In the genomic region with DNA sequence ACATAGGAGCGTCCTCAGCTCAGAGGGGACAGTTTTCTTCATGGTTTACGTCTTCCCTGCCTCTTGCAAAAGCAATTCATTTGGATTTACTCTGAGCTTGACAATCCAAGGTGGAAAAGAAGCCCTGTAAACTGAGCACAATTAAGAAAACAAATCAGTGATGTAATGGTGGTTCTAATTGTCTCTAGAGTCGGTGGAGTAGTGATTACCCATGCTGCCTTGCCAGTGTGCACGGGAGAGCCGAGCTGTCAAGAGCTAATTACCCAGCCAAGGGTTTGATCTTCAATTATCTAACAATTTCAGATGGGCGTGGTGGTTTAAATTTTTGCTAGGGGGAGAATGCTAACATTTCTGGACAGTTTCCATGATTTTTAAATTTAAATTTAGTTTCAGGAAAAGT, we compare ENCODE assay signal across 22 mouse cellular contexts. TPM values are rescaled to one million over a fixed set of nuclear protein-coding genes. Genes with fewer than 3 reads are reported as not detected.
DNase-seq lines count a peak whose midpoint lies in the region; ATAC-seq lines count a peak whose summit lies in the region.
"Had no signal": no experiment of that assay in that cellular context is flagged by ENCODE, and none has a peak within 500 bp of the region (broad histone marks: within the 10 kb centered on the region; RNA-seq: fewer than 3 reads in every experiment).

No protein-coding gene starts in this region.

- ATAC-seq in embryonic facial prominence, embryonic 14.5 days (ENCODE audit: low read depth) = peak; percentile 57; the same call in 1 of the 2 replicates
- no peak for ATAC-seq in midbrain, embryonic 14.5 days (ENCODE audit: low FRiP score, low TSS enrichment)
- no peak for ATAC-seq in midbrain, embryonic 13.5 days
- no peak for ATAC-seq in intestine, embryonic 16.5 days
- ATAC-seq: CD4-positive, CD25-positive, alpha-beta regulatory T cell, adult 4 months; hindbrain, embryonic 16.5 days; Patski had no signal

- H3K9me3 ChIP-seq in embryonic facial prominence, embryonic 14.5 days (ENCODE audit: control insufficient read depth, low read length) = 0 out of 2 replicates have a peak, but pooled peaks cover 8% of the 10 kb centered on the region
- peaks cover 5% of the 10 kb centered on the region; the same call in 1 of the 2 replicates for H3K9me3 ChIP-seq in embryonic facial prominence, embryonic 10.5 days
- H3K9me3 ChIP-seq in midbrain, embryonic 14.5 days (ENCODE audit: control insufficient read depth, low read length) = no peaks in the 10 kb centered on the region
- H3K9me3 ChIP-seq in midbrain, embryonic 13.5 days = peaks cover 7% of the 10 kb centered on the region; the same call in 1 of the 2 replicates
- no peaks in the 10 kb centered on the region for H3K9me3 ChIP-seq in intestine, embryonic 16.5 days (ENCODE audit: control insufficient read depth, low read length)
- H3K9me3 ChIP-seq: embryonic facial prominence, embryonic 12.5 days; heart, embryonic 10.5 days; liver, embryonic 13.5 days had no signal

- no peak for DNase-seq in embryonic facial prominence, embryonic 14.5 days (ENCODE audit: low spot score)
- no peak for DNase-seq in embryonic facial prominence, embryonic 10.5 days (ENCODE audit: low spot score)
- peak; percentile 18 for DNase-seq in midbrain, embryonic 14.5 days
- peak; percentile 26 for DNase-seq in forelimb bud, embryonic 11.5 days (ENCODE audit: low read depth, low spot score)
- DNase-seq in retina, embryonic 14.5 days (ENCODE audit: low spot score) = peak; percentile 46
- no peak for DNase-seq in heart, postnatal 14 days
- DNase-seq: adrenal gland, postnatal 10 days; cerebellum, adult 9-11 months; kidney, adult 11 months; kidney, postnatal 25 days; liver, embryonic 13.5 days; lung, postnatal 36 days had no signal

- no peak overlapping the region for H3K27ac ChIP-seq in embryonic facial prominence, embryonic 14.5 days (replicated peaks; ENCODE audit: low read depth, low read length)
- no peak overlapping the region for H3K27ac ChIP-seq in embryonic facial prominence, embryonic 10.5 days (replicated peaks)
- H3K27ac ChIP-seq in midbrain, embryonic 14.5 days (replicated peaks; ENCODE audit: low read depth, low read length) = no peak overlapping the region
- no peak overlapping the region for H3K27ac ChIP-seq in midbrain, embryonic 13.5 days
- no peak overlapping the region for H3K27ac ChIP-seq in intestine, embryonic 16.5 days (ENCODE audit: low read length)
- H3K27ac ChIP-seq: embryonic facial prominence, embryonic 12.5 days; heart, embryonic 10.5 days; limb, embryonic 13.5 days; liver, embryonic 13.5 days had no signal

- H3K4me3 ChIP-seq in embryonic facial prominence, embryonic 14.5 days (ENCODE audit: low read depth, low read length) = no peak overlapping the region
- H3K4me3 ChIP-seq in embryonic facial prominence, embryonic 10.5 days = no peak overlapping the region
- no peak overlapping the region for H3K4me3 ChIP-seq in midbrain, embryonic 14.5 days (replicated peaks; ENCODE audit: low read depth, low read length)
- H3K4me3 ChIP-seq in midbrain, embryonic 13.5 days (replicated peaks) = no peak overlapping the region
- H3K4me3 ChIP-seq in intestine, embryonic 16.5 days (ENCODE audit: low read length) = no peak overlapping the region
- H3K4me3 ChIP-seq: embryonic facial prominence, embryonic 12.5 days; heart, embryonic 10.5 days; limb, embryonic 13.5 days; liver, embryonic 13.5 days had no signal

- no peak overlapping the region for H3K4me2 ChIP-seq in embryonic facial prominence, embryonic 14.5 days (ENCODE audit: low read depth, low read length)
- H3K4me2 ChIP-seq in midbrain, embryonic 14.5 days (ENCODE audit: low read length) = no peak overlapping the region
- H3K4me2 ChIP-seq in midbrain, embryonic 13.5 days (replicated peaks) = no peak overlapping the region
- no peak overlapping the region for H3K4me2 ChIP-seq in intestine, embryonic 16.5 days (ENCODE audit: low read depth, low read length)
- H3K4me2 ChIP-seq: embryonic facial prominence, embryonic 12.5 days; limb, embryonic 13.5 days; liver, embryonic 13.5 days; lung, embryonic 14.5 days had no signal

- H3K27me3 ChIP-seq in embryonic facial prominence, embryonic 14.5 days (replicated peaks; ENCODE audit: control insufficient read depth, insufficient read depth, low read length) = no peaks in the 10 kb centered on the region
- no peaks in the 10 kb centered on the region for H3K27me3 ChIP-seq in embryonic facial prominence, embryonic 10.5 days (replicated peaks; ENCODE audit: low read depth, poor library complexity, severe bottlenecking)
- H3K27me3 ChIP-seq in midbrain, embryonic 14.5 days (ENCODE audit: control insufficient read depth, insufficient read depth, low read length) = no peaks in the 10 kb centered on the region
- no peaks in the 10 kb centered on the region for H3K27me3 ChIP-seq in midbrain, embryonic 13.5 days
- H3K27me3 ChIP-seq in intestine, embryonic 16.5 days (replicated peaks; ENCODE audit: control insufficient read depth, insufficient read depth, low read length) = no peaks in the 10 kb centered on the region
- H3K27me3 ChIP-seq: embryonic facial prominence, embryonic 12.5 days; liver, embryonic 13.5 days had no signal

- intact Hi-C loops in heart, postnatal 14 days (cut with DNase I) = no loop called here

- H3K4me1 ChIP-seq in embryonic facial prominence, embryonic 14.5 days (ENCODE audit: control insufficient read depth, insufficient read depth, low read length) = no peaks in the 10 kb centered on the region
- H3K4me1 ChIP-seq in embryonic facial prominence, embryonic 10.5 days = peaks cover 8% of the 10 kb centered on the region
- no peaks in the 10 kb centered on the region for H3K4me1 ChIP-seq in midbrain, embryonic 14.5 days (ENCODE audit: control insufficient read depth, insufficient read depth, low read length)
- H3K4me1 ChIP-seq in midbrain, embryonic 13.5 days (replicated peaks) = no peaks in the 10 kb centered on the region
- no peaks in the 10 kb centered on the region for H3K4me1 ChIP-seq in intestine, embryonic 16.5 days (ENCODE audit: control insufficient read depth, insufficient read depth, low read length)
- H3K4me1 ChIP-seq: embryonic facial prominence, embryonic 12.5 days; heart, embryonic 10.5 days; liver, embryonic 13.5 days had no signal

- no peaks in the 10 kb centered on the region for H3K36me3 ChIP-seq in embryonic facial prominence, embryonic 14.5 days (ENCODE audit: control insufficient read depth, insufficient read depth, low read length)
- H3K36me3 ChIP-seq in embryonic facial prominence, embryonic 10.5 days (replicated peaks) = no peaks in the 10 kb centered on the region
- H3K36me3 ChIP-seq in midbrain, embryonic 14.5 days (ENCODE audit: control insufficient read depth, insufficient read depth, low read length) = no peaks in the 10 kb centered on the region
- no peaks in the 10 kb centered on the region for H3K36me3 ChIP-seq in midbrain, embryonic 13.5 days
- no peaks in the 10 kb centered on the region for H3K36me3 ChIP-seq in intestine, embryonic 16.5 days (ENCODE audit: control insufficient read depth, insufficient read depth, low read length)
- H3K36me3 ChIP-seq: embryonic facial prominence, embryonic 12.5 days; heart, embryonic 10.5 days; limb, embryonic 13.5 days; liver, embryonic 13.5 days had no signal

- WGBS in embryonic facial prominence, embryonic 14.5 days = 38% methylated on average over 6 of the region's 6 CpGs
- 46% methylated on average over 6 of the region's 6 CpGs for WGBS in embryonic facial prominence, embryonic 10.5 days
- WGBS in midbrain, embryonic 14.5 days = 60% methylated on average over 6 of the region's 6 CpGs
- WGBS in midbrain, embryonic 13.5 days = 51% methylated on average over 6 of the region's 6 CpGs
- 36% methylated on average over 6 of the region's 6 CpGs for WGBS in intestine, embryonic 16.5 days

- H3K9ac ChIP-seq in embryonic facial prominence, embryonic 14.5 days (ENCODE audit: low read depth, low read length) = no peak overlapping the region
- no peak overlapping the region for H3K9ac ChIP-seq in midbrain, embryonic 14.5 days (replicated peaks; ENCODE audit: low read length)
- no peak overlapping the region for H3K9ac ChIP-seq in midbrain, embryonic 13.5 days (replicated peaks)
- no peak overlapping the region for H3K9ac ChIP-seq in intestine, embryonic 16.5 days (ENCODE audit: low read depth, low read length)
- H3K9ac ChIP-seq: embryonic facial prominence, embryonic 12.5 days; limb, embryonic 13.5 days; liver, embryonic 13.5 days; lung, embryonic 14.5 days had no signal

RNA-seq across cellular contexts. Expression of gene Tll1, which starts 9.3 kb away (rescaled TPM):
- 2.1 and 3.0 TPM in 2 replicates for polyA plus RNA-seq in embryonic facial prominence, embryonic 14.5 days (2014; fragmentation: Nextera tagmentation; extraction: Ambion mirVana)
- 1.2 and 1.6 TPM in 2 replicates for polyA plus RNA-seq in embryonic facial prominence, embryonic 10.5 days (2016; fragmentation: Nextera tagmentation; extraction: Ambion mirVana)
- 3.6 and 4.2 TPM in 2 replicates for polyA plus RNA-seq in midbrain, embryonic 14.5 days (2014; fragmentation: Nextera tagmentation; extraction: Ambion mirVana)
- polyA plus RNA-seq in midbrain, embryonic 13.5 days (2015; fragmentation: Nextera tagmentation; extraction: Ambion mirVana) = 1.9 and 3.2 TPM in 2 replicates
- total RNA-seq in heart, postnatal 14 days (2021) = 1 to 10 TPM; 1.6 to 2.3 TPM
- polyA plus RNA-seq in intestine, embryonic 16.5 days (2015; fragmentation: Nextera tagmentation; extraction: Ambion mirVana) = 0.60 and 0.70 TPM in 2 replicates
- total RNA-seq: megakaryocyte-erythroid progenitor cell, adult 5-6 weeks had no signal
- polyA plus RNA-seq: CD4-positive, CD25-positive, alpha-beta regulatory T cell, adult 4 months had no signal

Comparison
In these comparisons a context has a peak if more than half of its experiments do, and no peak if none do; other contexts are left out.
1. DNase-seq: peak in midbrain, embryonic 14.5 days (single experiment), forelimb bud, embryonic 11.5 days (single experiment) and retina, embryonic 14.5 days (single experiment); none in embryonic facial prominence, embryonic 14.5 days (single experiment), embryonic facial prominence, embryonic 10.5 days (single experiment) and heart, postnatal 14 days (0 of 2).